Mouse (Mus musculus) thymus, adult 2 months (tissue): ENCODE results near the gene Tgm7.

ENCODE experiments used
- CTCF ChIP-seq: fragments of 200-500 bp; IDR thresholded peaks from 2 replicates; pipeline ENCODE4 v1.5.1; 2012; ENCODE audit warnings: mild to moderate bottlenecking, control low read depth, low read length, moderate library complexity, borderline replicate concordance; ENCODE audit not compliant: control insufficient read depth, poor library complexity, insufficient read depth; ENCODE audit errors: extremely low read depth
- POLR2A ChIP-seq: fragments of 200-500 bp; IDR thresholded peaks from 2 replicates; pipeline ENCODE4 v1.6.1; 2012; ENCODE audit warnings: mild to moderate bottlenecking, low read length, control low read depth, moderate library complexity; ENCODE audit not compliant: control insufficient read depth, poor library complexity, insufficient read depth; ENCODE audit errors: extremely low read depth

DNA sequence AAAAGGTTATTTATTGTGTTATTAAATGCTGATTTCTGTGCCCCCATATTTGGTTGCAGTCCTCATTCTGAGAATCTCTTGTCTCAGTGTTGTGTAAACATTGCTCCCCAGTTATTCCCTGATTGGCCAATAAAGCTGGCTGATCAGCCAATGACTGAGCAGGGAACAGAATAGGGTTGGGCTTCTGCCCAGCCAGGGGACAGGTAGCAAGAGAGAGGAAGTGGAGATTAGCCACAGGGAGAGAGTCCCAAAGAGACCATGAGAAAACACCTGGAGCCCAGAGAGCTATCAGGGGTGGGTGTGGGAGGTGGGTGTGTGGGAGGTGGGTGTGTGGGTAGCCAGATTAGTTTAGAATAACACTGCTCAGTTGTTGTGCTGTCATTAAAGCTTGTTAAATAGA is 3.7 kb downstream of the Tgm7 start:
- no peak for TF ChIP-seq CTCF
- no peak for TF ChIP-seq POLR2A
